Mouse (Mus musculus): ENCODE data around the gene Hs3st1.

DNA sequence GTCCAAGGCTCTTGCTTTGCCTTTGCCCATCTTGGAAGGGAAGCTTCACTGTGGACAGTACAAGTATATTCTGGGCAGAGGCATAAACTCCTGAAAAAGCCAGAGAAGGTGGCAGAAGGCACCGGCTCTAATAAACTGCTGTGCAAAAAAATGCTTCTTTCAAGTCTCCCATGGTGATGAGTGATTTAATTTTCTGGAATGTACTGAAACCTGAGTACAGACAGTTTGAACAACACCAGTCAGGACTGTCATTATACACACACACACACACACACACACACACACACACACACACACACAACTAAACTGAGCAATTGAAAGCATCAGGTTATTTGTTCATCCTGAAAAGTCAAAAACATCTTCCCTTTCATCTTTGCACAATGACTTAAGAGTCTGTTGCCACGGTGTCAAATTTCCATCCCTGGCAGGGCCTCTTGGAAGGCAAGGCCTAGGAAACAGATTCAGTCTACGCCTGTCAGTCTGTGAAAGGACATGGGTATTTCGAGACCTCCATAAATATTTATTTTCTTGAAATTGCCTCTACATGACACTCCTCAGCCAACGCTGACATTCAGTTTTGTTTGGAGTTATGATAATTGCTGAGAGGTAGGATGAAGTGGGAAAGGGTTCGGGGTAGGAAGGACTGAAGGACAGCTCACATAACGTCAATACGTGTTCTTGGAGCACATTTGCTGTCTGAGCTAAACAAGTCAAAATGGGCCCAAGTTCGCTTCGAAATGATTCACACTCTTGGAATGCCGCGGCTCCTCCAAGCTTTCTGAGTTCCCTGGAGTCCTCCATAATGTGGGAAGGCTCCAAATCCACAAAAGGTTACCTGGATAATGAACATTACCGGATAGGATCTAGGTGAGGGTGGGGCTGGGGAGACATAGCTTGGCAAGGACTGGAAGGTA is 131.7 kb downstream of the Hs3st1 start:
- TF ChIP-seq CTCF (IDR thresholded peaks at IDR 0.05; ENCODE audit: borderline replicate concordance, insufficient read depth, low read length) = no peak
- TF ChIP-seq POLR2A (IDR thresholded peaks at IDR 0.05; ENCODE audit: low read depth, low read length) = no peak
